Mouse (Mus musculus): ENCODE measurements around the gene Dld. TPM values are rescaled to one million over a fixed set of nuclear protein-coding genes. Genes with fewer than 3 reads are reported as not detected.

Gene Dld
- total and polyA plus RNA-seq, 2 experiments from 2014 or later = 39.5 to 128 TPM

DNA sequence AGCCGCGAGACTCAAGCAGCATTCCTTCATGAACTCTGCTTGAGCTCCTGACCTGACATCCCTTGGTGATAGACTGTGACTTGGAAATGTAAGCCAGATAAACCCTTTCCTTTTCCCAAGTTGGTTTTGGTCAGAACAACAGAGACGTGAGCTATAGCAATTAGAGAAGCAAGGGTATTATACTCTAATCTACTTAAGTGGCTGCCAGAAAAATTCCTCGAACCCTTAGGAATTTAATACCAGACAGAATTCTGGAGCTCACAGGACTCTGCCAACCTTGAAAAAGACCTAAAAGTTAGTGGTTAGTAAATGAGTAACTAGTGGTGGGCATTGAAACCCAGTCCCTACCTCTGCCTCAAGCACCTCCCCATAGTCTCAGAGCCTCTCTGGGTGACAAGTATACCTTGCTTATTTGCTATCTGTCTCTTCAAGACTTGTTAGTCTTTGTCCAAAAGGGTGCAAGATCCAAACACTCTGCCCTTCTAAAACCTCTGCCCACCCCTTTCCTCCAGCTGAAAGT, 67.6 kb downstream of the Dld start:
- 78% methylated on average over 4 of the region's 4 CpGs for WGBS
- Histone ChIP-seq H3K9me3 (ENCODE audit: low read length) (no peaks in the 10 kb centered on the region), H3K27me3 (ENCODE audit: insufficient read depth, low read length) (no peaks in the 10 kb centered on the region), H3K4me1 (ENCODE audit: insufficient read depth, low read length) (no peaks in the 10 kb centered on the region), H3K36me3 (ENCODE audit: insufficient read depth, low read length) (no peaks in the 10 kb centered on the region), H3K4me3 (ENCODE audit: low read length) (no peak overlapping the region), H3K27ac (no peak overlapping the region), H3K4me2 (ENCODE audit: low read depth, low read length) (no peak overlapping the region), H3K9ac (replicated peaks; ENCODE audit: low read length) (no peak overlapping the region)
- ATAC-seq (no peak), DNase-seq (ENCODE audit: low spot score) (no peak)
- no peak for TF ChIP-seq CTCF (IDR thresholded peaks at IDR 0.05; ENCODE audit: low read depth)

DNA sequence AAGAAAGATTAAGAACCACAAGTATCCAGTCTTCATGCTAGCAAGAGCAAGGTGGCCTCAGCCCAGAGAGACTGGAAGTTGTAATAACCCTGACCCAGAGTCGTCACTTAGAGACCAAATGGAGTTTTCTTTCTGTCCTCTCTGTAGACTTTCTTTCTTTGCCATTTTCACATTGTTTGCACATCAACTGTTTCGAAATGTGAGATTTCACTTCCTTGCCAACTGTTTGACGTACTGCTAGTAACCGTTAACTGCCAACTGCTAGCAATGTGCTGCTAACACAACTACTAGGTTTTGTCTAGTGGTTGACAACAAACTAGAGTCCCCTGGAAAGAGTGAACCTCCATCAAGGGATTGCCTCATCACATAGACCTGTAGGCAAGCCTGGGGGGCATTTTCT, 68.1 kb downstream of the Dld start:
- Histone ChIP-seq H3K9ac (replicated peaks; ENCODE audit: low read length) (no peak overlapping the region), H3K27ac (no peak overlapping the region), H3K4me3 (ENCODE audit: low read length) (no peak overlapping the region), H3K36me3 (ENCODE audit: insufficient read depth, low read length) (no peaks in the 10 kb centered on the region), H3K27me3 (ENCODE audit: insufficient read depth, low read length) (no peaks in the 10 kb centered on the region), H3K9me3 (ENCODE audit: low read length) (no peaks in the 10 kb centered on the region), H3K4me2 (ENCODE audit: low read depth, low read length) (no peak overlapping the region), H3K4me1 (ENCODE audit: insufficient read depth, low read length) (no peaks in the 10 kb centered on the region)
- ATAC-seq (no peak), DNase-seq (ENCODE audit: low spot score) (no peak)
- 79% methylated on average over 4 of the region's 4 CpGs for WGBS
- no peak for TF ChIP-seq CTCF (IDR thresholded peaks at IDR 0.05; ENCODE audit: low read depth)

DNA sequence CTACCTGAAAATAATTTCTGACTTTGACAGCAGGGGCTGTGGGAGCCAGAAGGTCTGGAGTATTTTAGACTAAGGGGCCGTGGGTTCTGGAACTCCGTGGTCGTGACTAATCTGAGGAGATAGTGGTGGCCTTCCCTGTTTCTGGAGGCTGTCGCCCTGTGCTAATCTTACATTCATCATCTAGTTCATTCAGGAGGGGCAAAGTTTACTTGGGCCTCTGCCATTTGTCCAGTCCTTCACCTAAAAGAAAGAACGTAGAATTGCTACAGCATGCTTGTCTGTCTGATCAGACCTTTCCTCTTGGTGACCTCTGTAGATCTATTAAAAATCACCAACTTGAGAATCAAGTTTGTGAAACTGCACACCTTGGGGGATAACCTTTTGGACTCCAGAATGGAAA, 69.0 kb downstream of the Dld start:
- no peaks in the 10 kb centered on the region for H3K36me3 ChIP-seq (ENCODE audit: insufficient read depth, low read length)
- H3K4me3 ChIP-seq (ENCODE audit: low read length) = no peak overlapping the region
- H3K27ac ChIP-seq = no peak overlapping the region
- no peaks in the 10 kb centered on the region for H3K4me1 ChIP-seq (ENCODE audit: insufficient read depth, low read length)
- H3K4me2 ChIP-seq (ENCODE audit: low read depth, low read length) = no peak overlapping the region
- ATAC-seq = no peak
- no peak for TF ChIP-seq CTCF (IDR thresholded peaks at IDR 0.05; ENCODE audit: low read depth)
- H3K9ac ChIP-seq (replicated peaks; ENCODE audit: low read length) = no peak overlapping the region
- 85% methylated on average over 5 of the region's 5 CpGs for WGBS
- no peaks in the 10 kb centered on the region for H3K9me3 ChIP-seq (ENCODE audit: low read length)
- no peaks in the 10 kb centered on the region for H3K27me3 ChIP-seq (ENCODE audit: insufficient read depth, low read length)
- no peak for DNase-seq (ENCODE audit: low spot score)

Other genes starting within 250 kb of the Dld start
- gene Gm6993, start 110.7 kb downstream of the Dld start, total RNA-seq (2014; rRNA removed) = not detected in 2 replicates
- not detected in 2 replicates for gene Gm6993, start 110.7 kb downstream of the Dld start, polyA plus RNA-seq (2015; fragmentation: Nextera tagmentation; extraction: Ambion mirVana)
- 30.9 and 36.0 TPM in 2 replicates for gene Lamb1, start 86.2 kb downstream of the Dld start, total RNA-seq (2014; rRNA removed)
- gene Lamb1, start 86.2 kb downstream of the Dld start, polyA plus RNA-seq (2015; fragmentation: Nextera tagmentation; extraction: Ambion mirVana) = 11.7 and 12.1 TPM in 2 replicates
- 0.18 TPM in 1 of 2 replicates, not detected in the other for gene Slc26a3, start 39.4 kb upstream of the Dld start, total RNA-seq (2014; rRNA removed)
- gene Slc26a3, start 39.4 kb upstream of the Dld start, polyA plus RNA-seq (2015; fragmentation: Nextera tagmentation; extraction: Ambion mirVana) = 0.05 and 0.08 TPM in 2 replicates
- gene Cbll1, start 148.2 kb upstream of the Dld start, total RNA-seq (2014; rRNA removed) = 16.3 and 18.2 TPM in 2 replicates
- gene Cbll1, start 148.2 kb upstream of the Dld start, polyA plus RNA-seq (2015; fragmentation: Nextera tagmentation; extraction: Ambion mirVana) = 11.9 and 14.5 TPM in 2 replicates
- not detected in 2 replicates for gene Slc26a4, start 208.5 kb upstream of the Dld start, total RNA-seq (2014; rRNA removed)
- 0.04 and 0.09 TPM in 2 replicates for gene Slc26a4, start 208.5 kb upstream of the Dld start, polyA plus RNA-seq (2015; fragmentation: Nextera tagmentation; extraction: Ambion mirVana)